Mouse (Mus musculus) neural tube, embryonic 14.5 days (tissue): ENCODE measurements around the gene Ift88. TPM values are rescaled to one million over a fixed set of nuclear protein-coding genes. Genes with fewer than 3 reads are reported as not detected.
A peak's percentile ranks its signal among the peaks of the same experiment; 100 is the strongest.

Experiments used
- ATAC-seq: fragments of 200-750 bp; cut with Nextera tagmentation; 2 replicates; pipeline ENCODE4 v1.8.0; 2017; ENCODE audit warnings: low read depth, mild to moderate bottlenecking, moderate TSS enrichment, moderate library complexity
- H3K27ac ChIP-seq: fragments of 300-500 bp; sonication (generic); 2 replicates; pipeline ENCODE4 v1.5.1; 2014; ENCODE audit warnings: low read depth, mild to moderate bottlenecking, control low read depth, low read length, moderate library complexity, mixed read lengths
- H3K27me3 ChIP-seq: fragments of 300-500 bp; sonication (generic); 2 replicates; pipeline ENCODE4 v1.6.1; 2014; ENCODE audit warnings: low read length; ENCODE audit not compliant: control insufficient read depth, insufficient read depth
- H3K36me3 ChIP-seq: fragments of 300-500 bp; sonication (generic); 2 replicates; pipeline ENCODE4 v1.6.1; 2014; ENCODE audit warnings: low read length, mixed read lengths; ENCODE audit not compliant: control insufficient read depth, insufficient read depth
- H3K4me1 ChIP-seq: fragments of 300-500 bp; sonication (generic); 2 replicates; pipeline ENCODE4 v1.6.1; 2014; ENCODE audit warnings: low read length; ENCODE audit not compliant: control insufficient read depth, insufficient read depth
- H3K4me2 ChIP-seq: fragments of 300-500 bp; sonication (generic); 2 replicates; pipeline ENCODE4 v1.6.1; 2014; ENCODE audit warnings: mild to moderate bottlenecking, low read depth, low read length, control low read depth
- H3K4me3 ChIP-seq: fragments of 300-500 bp; sonication (generic); 2 replicates; pipeline ENCODE4 v1.5.1; 2014; ENCODE audit warnings: low read depth, low read length, control low read depth, mixed read lengths
- H3K9ac ChIP-seq: fragments of 300-500 bp; sonication (generic); replicated peaks from 2 replicates; pipeline ENCODE4 v1.6.1; 2014; ENCODE audit warnings: low read depth, mild to moderate bottlenecking, control low read depth, low read length, mixed read lengths
- H3K9me3 ChIP-seq: fragments of 300-500 bp; sonication (generic); 2 replicates; pipeline ENCODE4 v1.6.1; 2016; ENCODE audit warnings: low read length; ENCODE audit not compliant: control insufficient read depth
- WGBS: fragments of 180-500 bp; shearing (Covaris S2); extraction: QIAGEN DNeasy Blood & Tissue Kit; methylation state at CpG from one replicate; pipeline ENCODE4 v1.1.7; 2014; 5-methylcytosine and 5-hydroxymethylcytosine counted together
- polyA plus RNA-seq: library from polyadenylated mRNA; unstranded; fragments of >200 nt; fragmentation: Nextera tagmentation; extraction: Ambion mirVana; gene quantifications from 2 replicates; pipeline ENCODE4 v1.2.1, GENCODE M21; 2014

Ift88 gene
- polyA plus RNA-seq, 1 experiment from 2014 or later, result 22.3 TPM

DNA sequence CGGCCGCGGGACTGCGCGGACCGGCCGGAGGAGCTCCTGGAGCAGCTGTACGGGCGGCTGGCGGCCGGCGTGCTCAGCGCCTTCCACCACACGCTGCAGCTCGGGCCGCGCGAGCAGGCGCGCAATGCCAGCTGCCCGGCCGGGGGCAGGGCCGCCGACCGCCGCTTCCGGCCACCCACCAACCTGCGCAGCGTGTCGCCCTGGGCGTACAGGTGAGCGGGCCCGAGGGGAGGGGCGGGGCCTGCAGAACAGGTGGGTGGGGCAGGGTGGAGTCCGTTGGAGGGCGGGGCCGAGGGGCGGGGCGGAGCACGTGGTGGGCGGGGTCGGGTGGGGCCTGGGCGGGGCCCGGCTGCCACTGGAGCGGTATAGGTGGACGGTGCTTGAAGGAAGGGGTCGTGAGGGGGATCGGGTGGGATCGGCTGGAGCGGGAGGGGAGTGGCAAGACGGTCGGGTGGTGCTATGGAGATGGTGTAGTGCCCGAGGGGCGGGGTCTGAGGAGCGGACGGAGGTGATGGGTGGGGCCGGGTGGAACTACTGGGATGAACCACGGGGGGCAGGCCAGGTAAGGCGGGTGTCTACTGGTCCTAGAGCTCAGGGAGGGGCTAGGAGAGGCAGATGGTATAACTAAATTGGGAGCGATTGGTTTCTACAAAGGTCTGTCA is 101.7 kb downstream of the Ift88 start:
- H3K4me3 ChIP-seq, result peak overlapping the region; percentile 72
- ATAC-seq, result peak; percentile 83
- peaks cover 6% of the 10 kb centered on the region; the same call in 1 of the 2 replicates for H3K4me1 ChIP-seq
- peaks cover 9% of the 10 kb centered on the region; the same call in 1 of the 2 replicates for H3K27me3 ChIP-seq
- H3K36me3 ChIP-seq, result no peaks in the 10 kb centered on the region
- H3K4me2 ChIP-seq, result peak overlapping the region; percentile 76
- 1% methylated on average over 23 of the region's 60 CpGs for WGBS
- no peaks in the 10 kb centered on the region for H3K9me3 ChIP-seq
- H3K9ac ChIP-seq, result peak overlapping the region; percentile 81
- peak overlapping the region; percentile 48; the same call in 1 of the 2 replicates for H3K27ac ChIP-seq

DNA sequence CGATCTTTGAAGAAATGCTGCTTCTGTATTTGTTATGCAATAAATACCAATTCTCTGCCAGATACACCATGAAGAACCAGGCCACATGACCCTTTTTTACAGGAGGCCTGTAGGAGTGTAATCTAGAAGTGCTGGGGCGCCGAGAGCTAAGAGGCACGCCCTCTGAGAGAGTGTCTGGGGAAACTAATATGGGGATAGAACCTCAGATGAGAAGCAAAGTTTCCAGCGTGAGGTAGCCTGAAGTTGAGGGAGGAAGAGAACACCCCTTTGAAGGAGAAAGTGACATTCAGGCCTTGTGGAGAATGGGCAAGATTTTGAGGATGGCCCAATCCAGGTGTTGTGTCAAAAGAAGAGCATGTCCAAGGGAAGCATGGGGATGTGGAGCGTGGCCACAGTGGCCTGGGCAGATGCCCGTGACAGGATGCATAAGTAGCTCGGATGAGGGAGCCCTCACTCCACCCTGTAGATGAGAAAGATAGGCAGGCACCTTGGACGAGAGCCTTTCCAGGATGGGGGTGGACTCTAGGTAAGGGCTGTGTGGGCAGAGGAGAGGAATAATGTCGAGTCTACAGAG is 102.3 kb downstream of the Ift88 start:
- H3K36me3 ChIP-seq, result no peaks in the 10 kb centered on the region
- H3K4me1 ChIP-seq, result peaks cover 6% of the 10 kb centered on the region; the same call in 1 of the 2 replicates
- H3K27me3 ChIP-seq, result peaks cover 9% of the 10 kb centered on the region; the same call in 1 of the 2 replicates
- peak overlapping the region; percentile 76 for H3K4me2 ChIP-seq
- H3K9ac ChIP-seq, result no peak overlapping the region
- peak overlapping the region; percentile 72 for H3K4me3 ChIP-seq
- H3K27ac ChIP-seq, result no peak overlapping the region
- peak; percentile 36; the same call in 1 of the 2 replicates for ATAC-seq
- no peaks in the 10 kb centered on the region for H3K9me3 ChIP-seq
- 57% methylated on average over 10 of the region's 10 CpGs for WGBS

- H3K4me2 ChIP-seq, result no peak overlapping the region
- ATAC-seq, result no peak
- 49% methylated on average over 7 of the region's 7 CpGs for WGBS
- H3K36me3 ChIP-seq, result no peaks in the 10 kb centered on the region
- no peak overlapping the region for H3K9ac ChIP-seq
- peaks cover 6% of the 10 kb centered on the region; the same call in 1 of the 2 replicates for H3K4me1 ChIP-seq
- H3K9me3 ChIP-seq, result no peaks in the 10 kb centered on the region
- no peak overlapping the region for H3K4me3 ChIP-seq
- peaks cover 9% of the 10 kb centered on the region; the same call in 1 of the 2 replicates for H3K27me3 ChIP-seq
- H3K27ac ChIP-seq, result no peak overlapping the region
Observed at GRCm38 (mm10) chr14:57527122-57527521, 103.3 kb downstream of the Ift88 start.

GRCm38 (mm10) chr14:57527598-57527997 is 103.7 kb downstream of the Ift88 start:
- Histone ChIP-seq H3K27ac (no peak overlapping the region), H3K27me3 (peaks cover 9% of the 10 kb centered on the region; the same call in 1 of the 2 replicates), H3K9ac (no peak overlapping the region), H3K4me3 (no peak overlapping the region), H3K36me3 (no peaks in the 10 kb centered on the region), H3K4me2 (no peak overlapping the region), H3K4me1 (peaks cover 6% of the 10 kb centered on the region; the same call in 1 of the 2 replicates), H3K9me3 (no peaks in the 10 kb centered on the region)
- no peak for ATAC-seq
- 54% methylated on average over 2 of the region's 2 CpGs for WGBS

DNA sequence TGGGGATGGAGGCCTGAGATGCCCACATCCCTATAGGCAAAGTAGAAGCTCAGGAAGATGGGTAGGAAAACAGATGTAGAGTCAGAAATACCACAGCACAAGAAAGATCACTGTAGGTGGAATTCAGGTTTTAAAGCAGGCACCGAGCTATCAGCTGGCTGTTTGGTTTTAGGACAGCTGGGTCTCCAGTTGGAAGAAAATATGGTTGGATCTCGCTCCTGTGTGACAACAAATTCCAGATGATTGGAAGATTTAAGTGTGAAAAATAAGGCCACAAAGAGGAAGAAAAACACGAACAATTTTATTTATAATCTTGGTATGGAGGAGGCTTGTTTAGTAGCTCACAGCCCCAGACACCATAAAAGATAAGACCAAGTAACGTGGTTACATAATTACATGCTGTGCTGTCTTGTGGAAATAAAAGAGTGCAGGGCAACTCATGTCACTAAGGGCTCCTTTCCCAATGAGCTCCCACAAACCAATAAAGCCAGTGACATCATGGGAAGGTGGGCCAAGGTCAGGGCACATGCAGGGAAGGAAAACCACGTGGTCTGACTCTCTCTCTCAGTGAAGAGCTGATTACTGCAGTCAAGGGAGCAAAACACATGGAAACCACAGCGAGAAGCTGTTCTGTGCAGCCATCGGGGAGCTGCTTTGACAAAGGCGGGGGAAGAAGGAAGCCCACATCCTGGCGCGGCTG is 105.4 kb downstream of the Ift88 start:
- Histone ChIP-seq H3K36me3 (no peaks in the 10 kb centered on the region), H3K27ac (no peak overlapping the region), H3K4me1 (peaks cover 6% of the 10 kb centered on the region; the same call in 1 of the 2 replicates), H3K4me3 (no peak overlapping the region), H3K9ac (no peak overlapping the region), H3K27me3 (peaks cover 3% of the 10 kb centered on the region; the same call in 1 of the 2 replicates), H3K9me3 (no peaks in the 10 kb centered on the region), H3K4me2 (no peak overlapping the region)
- ATAC-seq, result no peak
- WGBS, result 48% methylated on average over 10 of the region's 10 CpGs

DNA sequence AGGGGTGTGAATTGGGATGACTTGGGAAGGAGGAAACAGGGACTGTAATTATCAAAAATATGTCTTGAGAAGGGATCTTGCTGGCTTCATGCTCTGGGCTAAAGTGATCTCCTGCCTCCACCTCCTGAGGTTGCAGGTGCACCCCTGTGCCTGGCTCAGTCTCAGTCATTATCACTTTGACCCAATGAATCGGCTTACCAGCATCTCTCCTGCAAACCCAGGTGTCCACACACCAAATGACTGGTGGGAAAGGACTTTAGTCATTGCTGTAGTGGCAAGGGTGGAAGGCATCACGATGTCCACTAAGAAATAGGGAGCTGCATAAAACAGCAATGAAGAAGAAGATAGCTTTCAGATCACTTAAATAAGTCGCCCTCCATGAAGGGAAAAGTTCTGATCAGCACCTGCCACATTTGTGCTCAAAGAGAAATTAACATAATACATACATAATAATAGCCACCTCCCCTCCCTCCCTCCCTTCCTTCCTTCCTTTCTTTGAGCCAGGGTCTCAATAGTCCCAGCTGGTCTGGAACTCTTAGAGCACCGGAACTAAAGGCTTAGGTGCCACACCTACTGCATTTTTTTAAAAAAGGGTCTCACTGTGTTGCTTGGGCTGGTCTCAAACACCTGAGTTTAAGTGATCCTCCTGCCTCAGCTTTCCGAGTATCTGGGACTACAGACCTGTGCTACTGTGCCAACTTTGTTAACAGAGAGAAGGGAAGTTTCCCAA is 106.1 kb downstream of the Ift88 start:
- no peak for ATAC-seq
- Histone ChIP-seq H3K9ac (no peak overlapping the region), H3K27me3 (peaks cover 3% of the 10 kb centered on the region; the same call in 1 of the 2 replicates), H3K4me2 (no peak overlapping the region), H3K4me1 (peaks cover 10% of the 10 kb centered on the region; the same call in 1 of the 2 replicates), H3K9me3 (no peaks in the 10 kb centered on the region), H3K27ac (no peak overlapping the region), H3K36me3 (no peaks in the 10 kb centered on the region), H3K4me3 (no peak overlapping the region)
- 60% methylated on average over 5 of the region's 5 CpGs for WGBS

DNA sequence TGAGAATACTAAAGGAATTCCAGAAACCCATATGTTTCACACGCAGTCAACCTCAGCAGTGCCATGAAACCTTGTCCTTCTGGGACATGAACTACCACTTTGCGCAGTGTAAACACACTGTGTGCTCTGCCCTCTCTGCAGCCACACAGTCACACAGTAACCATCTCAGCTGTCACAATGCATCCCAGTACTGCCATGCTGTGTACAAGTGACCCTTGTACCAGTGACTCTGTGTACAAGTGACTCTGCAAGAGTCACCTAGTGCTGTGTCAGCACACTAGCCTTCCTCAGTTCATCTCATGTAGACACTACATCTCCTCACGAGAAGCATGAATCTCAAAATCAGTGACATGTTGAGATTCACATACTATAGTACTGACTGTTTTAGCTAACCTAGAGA is 108.7 kb downstream of the Ift88 start:
- H3K4me2 ChIP-seq, result no peak overlapping the region
- H3K36me3 ChIP-seq, result no peaks in the 10 kb centered on the region
- no peaks in the 10 kb centered on the region for H3K9me3 ChIP-seq
- H3K9ac ChIP-seq, result no peak overlapping the region
- no peak overlapping the region for H3K4me3 ChIP-seq
- 93% methylated on average over 3 of the region's 3 CpGs for WGBS
- no peak for ATAC-seq
- H3K27me3 ChIP-seq, result no peaks in the 10 kb centered on the region
- peaks cover 5% of the 10 kb centered on the region; the same call in 1 of the 2 replicates for H3K4me1 ChIP-seq
- H3K27ac ChIP-seq, result no peak overlapping the region

- no peak overlapping the region for H3K9ac ChIP-seq
- no peak overlapping the region for H3K4me2 ChIP-seq
- no peaks in the 10 kb centered on the region for H3K9me3 ChIP-seq
- WGBS, result 43% methylated on average over 3 of the region's 3 CpGs
- H3K4me1 ChIP-seq, result peaks cover 5% of the 10 kb centered on the region; the same call in 1 of the 2 replicates
- H3K36me3 ChIP-seq, result no peaks in the 10 kb centered on the region
- H3K27ac ChIP-seq, result no peak overlapping the region
- H3K27me3 ChIP-seq, result no peaks in the 10 kb centered on the region
- no peak for ATAC-seq
- no peak overlapping the region for H3K4me3 ChIP-seq
Observed at GRCm38 (mm10) chr14:57533214-57533613, 109.4 kb downstream of the Ift88 start.
